Mouse (Mus musculus): ENCODE measurements around the gene Rgs7.

DNA sequence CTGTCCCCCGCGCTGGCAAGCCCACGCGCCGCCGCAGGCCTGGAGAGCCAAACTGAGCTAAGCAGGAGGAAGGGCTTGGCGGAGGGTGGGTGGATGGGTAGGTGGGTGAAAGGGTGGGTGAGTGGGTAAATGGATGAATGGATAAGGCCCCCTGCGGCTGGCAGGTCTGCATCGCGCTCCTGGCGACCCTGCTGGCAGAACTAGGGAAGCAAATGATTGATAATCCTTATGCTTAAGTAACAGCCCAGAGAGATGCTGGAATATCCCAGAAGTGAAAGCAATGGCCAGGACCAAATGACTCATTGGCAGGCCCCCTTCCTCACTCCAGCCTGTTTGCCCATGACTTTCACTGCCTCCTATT, 363 bp upstream of the Rgs7 start:
- TF ChIP-seq CTCF (IDR thresholded peaks at IDR 0.05; ENCODE audit: low read depth) (no peak), EP300 (IDR thresholded peaks at IDR 0.05; ENCODE audit: low read depth) (no peak)

Data from liver, embryonic 14.5 days (tissue).